Mouse (Mus musculus) heart, adult 9 months (tissue): ENCODE measurements at regions not wholly inside any gene's neighbourhood (a gene's known extent, or its start where the extent isn't known, plus 50 kb on each side); places are given as distances from the start of the nearest gene placed in this dataset.

Source experiments
- DNase-seq, 2 experiments: peaks; one replicate each; pipeline ENCODE4 v3.0.0; 2022; ENCODE audit warnings: low spot score in 2 of 2

DNA sequence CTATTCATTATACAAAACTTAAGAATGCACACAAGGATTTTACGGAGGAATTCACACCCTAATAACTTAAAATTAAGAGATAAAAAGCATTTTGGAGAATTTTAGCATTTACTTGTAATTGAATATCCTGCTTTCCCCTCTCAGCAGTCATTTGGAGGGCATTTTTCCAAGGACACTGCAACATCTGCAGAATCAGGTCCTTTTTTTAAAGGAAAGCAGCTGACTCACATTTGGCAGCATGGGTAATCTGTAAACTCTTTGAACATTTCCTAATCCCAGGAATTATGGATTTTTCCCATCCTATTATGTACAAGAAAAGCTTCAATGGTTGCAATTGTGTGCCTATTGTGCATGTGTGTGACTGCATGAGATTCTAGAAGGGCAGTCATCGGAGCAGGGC is 112.0 kb downstream of the Gm19410 start:
- no peak for DNase-seq

DNA sequence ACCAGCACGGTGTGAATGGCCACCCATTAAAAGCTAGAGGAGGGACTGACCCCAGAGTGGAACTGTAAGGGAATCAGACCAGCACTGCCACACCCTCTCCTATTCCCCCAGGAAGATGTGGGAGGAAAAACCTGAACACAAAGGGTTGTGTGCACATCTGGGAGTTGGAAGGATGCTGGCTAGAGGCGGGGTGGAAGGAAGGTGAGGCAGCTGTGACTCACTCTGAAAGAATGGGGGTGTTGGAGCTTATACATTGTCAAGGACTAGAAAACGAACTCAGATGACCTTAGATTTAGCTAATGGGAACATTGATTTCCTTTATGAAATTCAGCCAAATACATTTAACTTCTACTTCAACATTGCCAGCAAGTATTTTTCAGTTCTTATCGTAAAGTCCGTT is 116.2 kb downstream of the Gm19410 start:
- peak; percentile 76 to 89 for DNase-seq

DNA sequence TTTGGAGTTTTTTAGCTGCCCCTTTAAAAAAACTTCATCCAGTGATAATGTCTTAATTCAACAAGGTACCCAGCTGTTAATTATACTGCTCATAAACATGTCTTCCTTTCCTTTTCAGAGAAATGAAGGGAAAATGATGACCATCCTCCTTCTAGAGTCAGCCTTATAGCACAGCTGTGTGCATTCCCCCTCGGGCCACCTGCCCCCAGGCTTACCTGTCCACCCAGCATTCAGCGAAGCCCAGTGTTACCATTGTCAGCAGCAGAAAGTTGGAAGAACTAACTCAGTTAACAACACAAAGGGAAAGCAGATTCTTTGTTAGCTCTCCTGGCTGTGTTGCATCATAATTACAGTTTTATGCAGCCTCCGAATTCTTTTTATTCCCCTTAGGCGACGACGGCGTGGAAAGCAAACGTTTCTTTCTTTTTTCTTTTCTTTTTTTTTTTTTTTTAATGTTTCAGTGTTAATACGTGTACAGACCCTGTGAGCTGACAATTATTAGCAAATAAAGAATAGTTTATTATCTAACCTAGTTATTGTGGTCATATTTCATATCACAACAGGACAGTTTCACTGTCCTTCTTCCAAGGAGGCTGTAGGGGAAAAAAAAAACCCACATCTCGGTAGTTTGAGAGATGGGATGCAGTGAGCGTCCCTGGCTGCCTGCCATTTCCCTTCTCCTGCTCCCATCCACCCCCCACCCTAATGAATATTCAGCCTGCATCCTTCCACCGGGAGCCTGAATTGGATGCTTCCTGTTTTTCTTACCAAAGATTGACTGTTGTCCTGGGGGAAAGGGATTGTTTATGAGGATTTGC is 117.3 kb downstream of the Gm19410 start:
- DNase-seq, result peak; percentile 74 to 88

DNA sequence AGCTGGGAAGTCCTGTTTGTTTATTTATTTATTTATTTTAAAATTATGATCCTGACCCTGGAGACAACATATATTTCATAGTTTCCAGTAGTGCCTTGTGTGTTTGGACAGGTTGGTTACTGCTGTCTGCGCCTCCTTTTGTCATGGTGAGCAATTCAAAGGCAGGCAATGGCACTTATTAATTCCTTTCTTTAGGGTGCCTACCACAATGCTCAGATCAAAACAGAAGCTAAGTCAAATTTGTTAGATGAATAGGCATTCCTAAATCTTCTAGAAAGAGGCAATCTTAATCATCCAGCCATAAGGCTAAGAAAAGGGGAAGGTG is 117.8 kb downstream of the Gm19410 start:
- no peak for DNase-seq

DNA sequence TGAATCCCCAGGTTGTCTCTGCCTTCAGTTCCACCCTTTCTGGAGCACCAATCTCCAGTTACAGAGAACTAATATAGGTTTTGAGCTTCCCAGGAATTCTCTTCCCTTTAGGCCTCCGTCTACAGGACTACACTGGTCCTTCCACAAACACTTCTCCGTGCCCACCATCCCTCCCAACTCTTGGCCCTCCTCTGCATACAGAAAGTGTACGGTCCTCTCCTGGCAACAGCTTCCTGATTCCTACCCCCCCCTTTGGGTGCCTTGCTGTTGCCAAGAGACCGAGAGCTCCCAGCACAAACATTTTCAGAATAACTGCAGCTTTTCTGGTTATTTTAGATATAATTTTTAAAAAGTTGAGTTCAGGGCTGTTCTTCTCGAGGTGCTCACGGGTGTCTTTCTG is 119.0 kb downstream of the Gm19410 start:
- no peak for DNase-seq

DNA sequence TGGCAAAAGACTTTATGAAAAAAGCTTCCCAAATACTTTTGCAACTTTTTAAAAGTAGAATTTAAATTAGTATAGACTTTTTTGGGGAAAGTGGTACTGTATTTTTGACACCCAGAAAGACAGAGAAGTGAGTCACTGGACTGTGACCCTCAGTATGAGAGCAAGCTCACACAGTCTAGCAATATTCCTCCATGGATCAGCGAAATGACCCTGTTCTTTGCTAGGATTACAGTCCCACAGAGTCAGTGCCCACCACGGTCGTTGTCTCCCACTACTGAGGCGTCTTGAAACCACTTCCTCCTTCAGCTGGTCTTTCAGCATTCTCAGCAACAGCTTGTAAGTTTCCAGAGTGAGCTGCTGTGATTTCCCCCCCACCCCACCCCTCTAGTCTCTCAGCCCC is 124.5 kb downstream of the Gm19410 start:
- DNase-seq, result no peak

DNA sequence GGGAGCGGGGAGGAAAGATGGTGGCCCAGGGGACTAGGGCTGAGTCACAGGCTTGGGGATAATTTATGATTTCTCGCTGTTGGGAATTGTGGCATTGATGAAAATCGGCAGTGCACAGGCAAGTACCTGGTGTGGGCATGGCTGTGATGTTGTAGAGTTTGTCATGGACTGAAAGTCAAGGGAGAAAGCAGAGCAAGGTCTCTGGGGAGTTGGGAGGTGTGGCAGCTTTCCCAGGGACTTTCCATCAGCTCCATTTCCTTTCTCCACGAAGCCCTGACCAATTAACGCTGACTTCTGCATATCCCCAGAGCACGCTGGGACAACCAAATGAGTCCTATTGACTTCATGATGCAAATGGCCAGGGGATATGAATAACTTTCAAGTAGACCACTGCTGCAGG is 126.2 kb downstream of the Gm19410 start:
- DNase-seq, result peak; percentile 42 to 54

DNA sequence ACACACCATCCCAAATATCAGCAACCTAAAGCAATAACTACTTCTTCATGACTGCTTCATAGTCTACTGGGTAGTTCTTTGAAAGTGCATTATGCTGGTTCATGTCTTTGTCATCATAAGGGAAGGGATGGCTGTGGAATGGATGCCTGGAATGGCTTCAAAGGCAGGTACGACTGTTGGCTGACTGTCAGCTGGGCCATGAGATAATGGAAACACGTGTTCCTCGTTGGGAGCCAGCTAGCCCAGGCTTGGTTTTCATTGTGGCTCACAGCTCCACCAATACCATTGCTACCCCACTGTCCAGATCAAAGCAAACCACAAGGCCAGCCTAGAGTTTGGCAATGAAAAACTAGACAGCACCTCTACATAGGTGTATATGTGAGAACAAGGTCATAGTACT is 132.9 kb downstream of the Gm19410 start:
- DNase-seq, result no peak

DNA sequence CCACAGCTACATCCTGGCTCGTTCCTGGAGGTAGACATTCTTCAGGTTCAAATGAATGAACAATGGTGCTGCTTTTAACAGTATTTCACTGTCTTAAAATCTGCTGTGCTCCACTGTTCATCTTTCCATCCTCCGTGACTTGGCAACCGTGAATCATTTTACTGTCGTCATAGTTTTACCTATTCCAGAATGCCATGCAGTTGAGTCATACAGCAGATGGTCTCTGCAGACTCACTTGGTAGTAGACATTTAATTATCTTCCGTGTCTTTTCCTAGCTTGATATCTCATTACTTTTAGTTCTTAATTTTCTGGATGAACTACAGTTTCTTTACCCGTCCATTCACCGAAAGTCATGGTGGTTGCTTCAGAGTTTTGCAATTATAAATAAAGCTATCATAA is 135.9 kb downstream of the Gm19410 start:
- no peak for DNase-seq

DNA sequence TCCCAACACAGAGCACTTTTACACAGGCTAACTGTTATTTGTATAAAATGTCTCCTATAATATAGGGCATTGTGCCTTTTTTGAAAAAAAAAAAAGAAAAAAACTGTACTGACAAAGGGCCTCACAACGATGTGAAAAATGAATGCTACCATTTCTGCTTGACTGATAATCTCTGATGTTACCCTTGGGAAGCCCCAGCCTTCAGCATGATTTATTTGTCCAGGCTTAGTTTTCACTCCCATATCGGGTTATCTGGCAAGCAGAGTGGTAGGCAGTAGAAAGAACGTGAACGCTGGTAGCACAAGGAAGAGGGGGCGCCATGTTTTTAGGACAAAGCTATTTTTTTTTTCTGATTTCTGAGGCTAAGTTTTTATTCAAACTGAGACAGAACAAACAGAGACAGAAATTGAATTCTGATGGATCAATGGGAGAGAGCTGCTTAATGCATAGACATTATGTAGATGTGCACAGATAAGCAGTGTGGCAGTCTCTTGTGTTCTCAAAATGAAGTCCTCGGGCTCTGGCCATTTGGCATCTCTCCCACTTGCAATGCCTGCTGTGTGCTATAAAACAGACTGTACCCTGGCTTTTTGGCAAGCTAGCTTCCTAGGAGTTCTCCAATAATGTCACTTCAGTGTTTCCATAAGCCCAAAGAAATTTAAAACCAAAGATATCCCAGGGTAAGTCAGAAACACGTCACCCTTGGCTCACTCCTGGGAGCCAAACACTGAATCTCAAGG is 139.3 kb downstream of the Gm19410 start:
- DNase-seq, result no peak

DNA sequence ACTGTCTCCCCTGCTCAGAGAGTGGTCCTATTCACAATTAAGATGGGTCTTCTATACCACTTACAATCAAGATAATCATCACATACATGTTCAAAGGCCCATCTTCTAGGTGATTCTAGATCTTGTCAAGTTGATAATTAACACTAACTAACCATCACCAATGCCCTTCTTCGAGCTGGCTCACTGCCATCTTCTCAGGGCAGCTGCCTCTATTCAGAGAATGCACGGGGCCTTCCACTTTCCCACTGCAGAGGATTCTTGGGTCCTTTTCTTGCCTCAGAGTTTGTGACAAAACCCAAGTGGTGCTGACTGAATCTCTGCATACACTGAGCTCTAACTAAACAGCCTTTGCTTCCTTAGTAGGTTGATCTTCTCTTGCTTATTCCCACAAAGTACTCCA is 142.4 kb downstream of the Gm19410 start:
- DNase-seq, result no peak

DNA sequence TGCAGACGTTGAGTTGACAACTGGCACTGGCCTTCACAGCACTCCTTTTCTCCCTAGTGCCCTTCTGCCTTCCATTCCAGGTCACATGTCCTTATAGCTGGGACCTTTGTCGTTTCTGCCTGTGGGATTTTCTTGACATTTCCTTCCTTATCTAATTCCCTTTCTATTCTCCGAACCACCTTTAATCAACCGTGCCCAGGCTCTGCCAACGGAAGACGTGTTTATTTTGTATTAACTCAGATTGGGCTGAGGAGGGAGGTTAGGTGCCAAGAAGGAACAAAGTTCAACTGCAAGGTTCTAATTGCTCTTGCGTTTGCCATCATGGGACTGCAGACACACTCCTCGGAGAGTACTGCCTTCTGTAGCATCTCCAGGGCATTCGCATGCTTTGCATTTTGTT is 146.7 kb downstream of the Gm19410 start:
- no peak for DNase-seq

DNA sequence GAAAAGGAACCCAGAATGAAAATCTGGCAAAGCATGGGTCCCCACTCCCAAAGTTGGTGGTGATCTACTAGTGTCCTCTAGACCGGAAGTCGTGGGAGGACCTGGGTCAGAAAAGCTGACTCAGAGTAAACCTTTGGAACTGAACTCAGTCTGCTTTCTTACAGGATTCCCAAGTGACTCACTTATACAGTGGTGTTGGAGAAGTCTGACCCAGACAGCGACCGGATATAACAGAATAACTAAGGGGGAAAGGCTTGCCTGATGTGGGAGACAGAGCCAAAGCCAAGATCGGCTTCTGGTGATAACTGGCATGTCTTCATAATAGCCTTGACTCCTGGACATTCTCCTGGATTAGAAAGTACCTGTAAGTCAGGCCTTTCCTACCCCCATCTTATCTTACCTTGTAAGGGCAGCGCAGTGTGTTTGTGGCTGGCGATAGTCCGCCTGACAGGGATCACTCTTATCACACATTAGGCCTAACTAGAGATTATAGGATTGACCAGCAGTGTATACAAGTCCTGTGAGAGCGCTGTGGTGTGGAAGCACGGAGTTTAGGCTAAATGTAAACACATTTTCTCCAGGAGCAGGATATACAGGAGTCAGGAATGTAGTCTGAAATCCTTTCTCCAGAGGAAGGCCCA is 150.4 kb downstream of the Gm19410 start:
- no peak for DNase-seq

DNA sequence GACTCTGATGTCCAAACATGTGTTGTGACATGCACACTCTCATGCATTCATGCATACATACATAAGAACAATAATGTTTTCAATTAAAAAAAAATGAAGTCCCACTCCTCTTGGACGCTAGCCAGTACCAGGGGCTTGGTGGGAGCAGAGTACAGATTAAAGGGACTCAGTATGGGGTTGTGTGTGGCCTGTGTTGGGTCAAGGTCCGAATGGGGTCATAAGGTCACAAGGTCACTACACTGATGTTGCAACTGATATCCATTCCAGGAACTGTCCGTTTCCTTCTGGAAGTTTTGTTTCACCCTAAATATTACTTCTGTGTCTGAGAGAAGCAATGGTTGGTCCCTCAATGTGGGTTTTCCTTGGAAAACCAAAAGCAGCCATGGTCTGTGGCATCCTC is 152.0 kb downstream of the Gm19410 start:
- DNase-seq, result no peak

DNA sequence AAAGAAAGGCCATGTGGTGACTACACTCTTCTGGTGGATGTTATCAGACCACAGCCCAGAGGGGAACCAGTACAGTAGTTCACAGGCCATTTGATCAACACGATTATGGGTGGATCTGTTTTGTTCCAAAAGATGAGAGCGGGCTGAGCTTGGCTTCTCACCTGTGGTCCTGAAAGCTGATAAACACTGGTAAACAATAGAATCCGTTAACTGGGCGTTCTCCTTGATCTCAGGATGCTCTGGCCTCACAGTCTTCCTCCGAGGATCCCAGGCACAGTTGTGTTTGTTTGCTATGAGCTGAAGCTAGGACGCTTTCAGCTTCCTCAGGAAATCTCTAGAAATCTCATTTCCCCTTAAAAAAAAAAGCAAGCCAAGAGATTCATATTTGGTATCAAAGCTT is 153.9 kb downstream of the Gm19410 start:
- peak; percentile 52 to 80 for DNase-seq

DNA sequence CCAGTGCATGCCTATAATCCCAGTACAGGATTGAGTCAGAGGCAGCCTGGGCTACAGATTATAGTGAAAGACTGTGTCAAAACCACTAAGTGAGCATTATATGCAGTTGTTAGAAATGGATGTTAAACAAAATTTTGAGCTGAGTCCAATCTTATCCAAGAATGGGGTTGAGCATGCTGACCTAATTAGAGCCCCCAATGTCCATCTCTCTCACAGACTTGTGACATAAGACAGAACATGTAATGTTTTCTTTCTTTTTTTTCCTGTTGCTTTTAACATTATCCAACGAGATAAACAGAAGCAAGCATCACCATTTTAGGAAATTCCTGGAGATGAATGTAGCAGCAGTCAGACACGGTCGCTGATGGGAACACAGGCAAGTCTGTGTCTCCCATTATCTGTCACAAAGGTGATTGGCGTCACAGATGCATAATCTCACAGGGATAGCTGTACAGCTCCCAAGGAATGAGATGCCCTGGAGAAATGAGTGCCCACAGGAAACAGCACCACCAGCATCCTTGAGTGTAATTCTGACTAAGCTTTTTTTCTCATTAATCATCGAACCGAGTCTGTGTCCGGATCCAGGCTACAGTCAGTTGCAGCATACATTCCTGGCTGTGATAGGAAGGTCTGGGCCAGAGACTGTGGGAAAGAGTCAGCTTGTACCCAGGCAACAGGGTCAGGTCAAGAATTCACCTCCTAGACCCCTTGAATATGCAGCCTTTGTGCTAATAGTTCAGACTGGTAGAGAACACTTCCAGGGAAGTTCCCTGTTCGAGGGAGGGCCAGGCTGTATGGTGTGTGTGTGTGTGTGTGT is 154.5 kb downstream of the Gm19410 start:
- DNase-seq, result peak; percentile 22 to 32

DNA sequence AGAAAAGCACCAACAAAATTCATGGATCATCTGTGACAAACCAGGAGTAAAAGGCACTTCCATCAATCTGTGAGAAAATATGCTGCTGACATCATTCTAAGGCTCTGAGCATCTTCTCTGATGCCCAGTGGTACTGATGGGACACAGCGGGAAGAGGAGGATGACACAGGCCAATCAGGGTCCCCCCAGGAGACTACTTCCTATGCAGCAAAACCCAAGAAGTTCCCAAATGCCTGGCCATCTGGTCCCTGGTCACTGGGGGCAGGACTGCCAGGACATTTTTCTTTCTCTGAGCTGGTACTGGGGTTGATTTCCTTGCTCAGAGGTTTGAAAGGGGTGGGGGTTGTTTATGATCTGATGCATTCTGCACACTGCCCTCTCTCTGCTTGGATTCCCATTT is 158.4 kb downstream of the Gm19410 start:
- no peak for DNase-seq

DNA sequence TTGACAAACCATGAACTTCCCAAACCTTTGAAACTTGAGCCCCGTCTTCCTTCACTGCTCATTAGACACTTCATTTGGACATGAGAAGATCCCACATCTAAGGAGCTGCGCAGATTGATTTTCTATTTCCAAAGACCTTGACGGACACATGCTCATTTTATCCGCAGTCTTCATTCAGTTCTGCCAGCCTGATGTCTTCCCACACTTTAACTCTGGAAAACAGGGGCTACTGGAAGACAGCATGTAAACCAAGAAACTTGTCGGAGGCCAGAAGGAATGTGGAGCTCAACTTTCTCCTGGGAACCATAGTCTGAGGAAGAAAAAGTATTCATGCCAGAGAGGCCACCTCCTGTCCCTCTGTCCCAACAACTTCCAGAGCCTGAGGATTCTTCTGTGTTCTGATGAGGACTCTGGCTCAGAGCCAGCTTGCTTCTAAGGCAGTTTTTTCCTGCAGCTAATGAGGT is 161.8 kb downstream of the Gm19410 start:
- peak in 1 of 2 experiments; percentile 29 for DNase-seq

DNA sequence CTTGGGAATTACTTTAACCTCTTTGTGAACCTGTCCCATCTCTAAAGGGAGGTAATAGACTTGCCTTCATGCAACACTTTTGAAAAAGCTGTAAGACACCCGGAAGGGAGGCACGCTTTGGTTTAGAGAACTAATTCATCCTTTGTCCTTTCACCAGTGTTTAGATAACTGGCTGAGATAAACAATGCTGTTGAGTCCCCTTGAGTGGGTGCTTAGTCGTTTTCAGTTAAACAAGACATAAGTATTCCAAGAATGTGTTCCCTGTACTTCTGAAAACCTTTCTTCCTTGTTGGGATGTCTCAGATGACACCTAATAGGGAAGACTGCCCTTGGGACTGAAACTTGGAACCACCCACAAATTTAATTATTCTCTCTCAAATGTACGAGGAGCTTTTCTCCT is 164.7 kb downstream of the Gm19410 start:
- no peak for DNase-seq

DNA sequence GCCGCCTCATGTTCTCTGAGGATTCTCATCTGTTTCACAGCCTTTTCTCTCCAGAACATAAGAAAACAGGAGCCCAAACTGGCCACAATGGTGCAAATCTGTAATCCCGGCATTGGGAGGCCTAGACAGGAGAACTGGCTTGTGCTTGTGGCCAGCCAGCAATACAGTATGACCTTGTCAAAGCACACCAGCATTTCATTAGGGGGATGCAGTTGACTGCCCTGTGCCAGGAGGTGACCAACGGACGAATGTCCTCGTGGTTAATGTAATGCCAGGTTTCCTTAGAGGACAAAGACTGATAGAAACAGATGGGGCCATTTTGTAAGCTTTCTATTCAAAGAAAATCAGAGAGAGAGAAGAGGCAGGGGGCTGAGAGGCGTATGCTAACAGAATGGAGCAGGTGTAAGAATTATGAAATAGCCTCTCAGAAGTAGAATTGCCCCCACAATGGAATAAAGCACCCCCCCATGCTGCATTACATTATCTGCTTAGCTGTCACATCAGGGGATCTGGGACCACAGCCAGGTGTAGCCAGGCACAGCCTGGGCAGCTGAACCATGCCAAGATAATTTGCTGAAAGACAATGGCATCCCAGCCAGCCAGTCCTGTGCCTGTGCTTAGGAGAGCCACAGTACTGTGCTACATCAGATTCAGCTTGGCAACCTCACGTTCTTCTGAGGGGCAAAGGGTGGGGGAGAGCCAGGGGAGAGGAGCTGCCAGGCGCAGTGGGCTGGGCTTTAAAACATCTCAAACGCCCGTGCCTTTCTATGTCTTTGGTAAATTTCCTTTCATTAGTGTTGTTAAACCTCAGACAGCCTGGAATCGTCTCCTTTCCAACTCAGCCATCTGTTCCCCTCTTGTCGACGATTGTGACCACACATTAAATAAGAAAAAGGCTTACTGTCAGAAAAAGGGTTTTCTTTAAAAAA is 167.9 kb downstream of the Gm19410 start:
- no peak for DNase-seq

DNA sequence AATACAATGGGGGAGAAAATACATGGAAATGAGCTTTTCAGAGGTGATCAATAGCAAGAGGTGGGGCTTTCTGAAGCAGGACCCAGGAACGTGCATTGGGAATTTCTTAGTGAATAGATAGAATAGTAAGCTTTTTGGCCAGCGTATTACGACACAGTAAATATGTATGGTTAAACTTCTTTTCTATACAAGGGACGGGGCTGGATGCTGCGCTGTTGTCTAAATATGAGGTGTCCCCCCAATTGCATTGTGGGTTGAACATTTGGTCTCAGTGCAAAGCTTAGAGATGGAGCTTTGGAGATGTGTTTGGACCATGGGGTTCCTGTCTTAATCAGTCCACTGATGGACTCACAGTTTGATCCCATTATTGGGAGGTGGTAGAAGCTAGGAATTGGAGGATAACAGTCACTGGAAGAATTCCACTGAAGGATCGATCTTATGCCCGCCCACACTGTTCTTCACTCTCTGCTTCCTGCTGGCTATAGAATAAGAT is 168.6 kb downstream of the Gm19410 start:
- DNase-seq, result no peak
